Mouse (Mus musculus) cerebellum, adult 2 months (tissue): ENCODE measurements at regions not wholly inside any gene's neighbourhood (a gene's known extent, or its start where the extent isn't known, plus 50 kb on each side); places are given as distances from the start of the nearest gene placed in this dataset.
A peak's percentile ranks its signal among the peaks of the same experiment; 100 is the strongest.

Experiments
- DNase-seq, 2 experiments: peaks; one replicate each; pipeline ENCODE4 v3.0.0; 2021
- H3K27ac ChIP-seq: fragments of 200-500 bp; 2 replicates; pipeline ENCODE4 v1.5.1; 2012; ENCODE audit warnings: low read length, control low read depth, inconsistent platforms; ENCODE audit not compliant: insufficient read depth
- H3K27me3 ChIP-seq: fragments of 200-500 bp; 2 replicates; pipeline ENCODE4 v1.6.1; 2012; ENCODE audit warnings: inconsistent platforms, mild to moderate bottlenecking, low read length, moderate library complexity; ENCODE audit not compliant: control insufficient read depth, insufficient read depth
- H3K4me1 ChIP-seq: fragments of 200-500 bp; 2 replicates; pipeline ENCODE4 v1.6.1; 2011; ENCODE audit warnings: low read length; ENCODE audit not compliant: control insufficient read depth, insufficient read depth
- H3K4me3 ChIP-seq: fragments of 200-500 bp; replicated peaks from 2 replicates; pipeline ENCODE3; 2011; ENCODE audit warnings: mild to moderate bottlenecking, low read depth, low read length, control low read depth; ENCODE audit not compliant: insufficient read depth
- CTCF ChIP-seq: fragments of 200-500 bp; IDR thresholded peaks from 2 replicates; pipeline ENCODE4 v1.5.1; 2011; ENCODE audit warnings: low read depth, mild to moderate bottlenecking, control low read depth, low read length, moderate library complexity, borderline replicate concordance; ENCODE audit not compliant: insufficient read depth
- POLR2A ChIP-seq: fragments of 200-500 bp; IDR thresholded peaks from 2 replicates; pipeline ENCODE4 v1.6.1; 2011; ENCODE audit warnings: low read length, control low read depth, borderline replicate concordance; ENCODE audit not compliant: insufficient read depth
- WGBS: fragments of 180-500 bp; shearing (Covaris S2); methylation state at CpG from one replicate; pipeline ENCODE4 v1.1.7; 2018; 5-methylcytosine and 5-hydroxymethylcytosine counted together

GRCm38 (mm10) chr14:100792094-100792493, 408.0 kb downstream of the Prr30 start:
- WGBS, result 69% methylated on average over 4 of the region's 4 CpGs
- no peaks in the 10 kb centered on the region for H3K4me1 ChIP-seq
- H3K27me3 ChIP-seq, result no peaks in the 10 kb centered on the region
- no peak overlapping the region for H3K27ac ChIP-seq
- DNase-seq, result no peak
- no peak for TF ChIP-seq POLR2A
- no peak overlapping the region for H3K4me3 ChIP-seq

- Histone ChIP-seq H3K27ac (no peak overlapping the region), H3K4me1 (no peaks in the 10 kb centered on the region), H3K27me3 (no peaks in the 10 kb centered on the region), H3K4me3 (no peak overlapping the region)
- WGBS, result 31% methylated on average over 3 of the region's 3 CpGs
- TF ChIP-seq POLR2A (no peak), CTCF (no peak)
- DNase-seq, result no peak
These were observed 418.2 kb downstream of the Prr30 start for GRCm38 (mm10) chr14:100781882-100782281.

GRCm38 (mm10) chr14:100753951-100754350, 446.2 kb downstream of the Prr30 start:
- Histone ChIP-seq H3K27ac (no peak overlapping the region), H3K4me1 (0 out of 2 replicates have a peak, but pooled peaks cover 5% of the 10 kb centered on the region), H3K4me3 (no peak overlapping the region), H3K27me3 (no peaks in the 10 kb centered on the region)
- TF ChIP-seq POLR2A, result no peak
- TF ChIP-seq CTCF, result no peak
- DNase-seq, result no peak
- WGBS, result 40% methylated on average over 2 of the region's 2 CpGs

- DNase-seq, result no peak
- no peak overlapping the region for H3K27ac ChIP-seq
- no peaks in the 10 kb centered on the region for H3K27me3 ChIP-seq
- 90% methylated on average over 10 of the region's 10 CpGs for WGBS
- 0 out of 2 replicates have a peak, but pooled peaks cover 5% of the 10 kb centered on the region for H3K4me1 ChIP-seq
- H3K4me3 ChIP-seq, result no peak overlapping the region
- TF ChIP-seq CTCF (no peak), POLR2A (no peak)
These were observed 447.4 kb downstream of the Prr30 start for GRCm38 (mm10) chr14:100752746-100753145.

- Histone ChIP-seq H3K4me3 (peak overlapping the region; percentile 59), H3K27me3 (no peaks in the 10 kb centered on the region), H3K4me1 (0 out of 2 replicates have a peak, but pooled peaks cover 5% of the 10 kb centered on the region), H3K27ac (no peak overlapping the region)
- TF ChIP-seq POLR2A, result no peak
- no peak for TF ChIP-seq CTCF
- peak; percentile 51 to 59 for DNase-seq
- WGBS, result 5% methylated on average over 19 of the region's 19 CpGs
These were observed 450.2 kb downstream of the Prr30 start for GRCm38 (mm10) chr14:100749737-100750541.

GRCm38 (mm10) chr14:100735276-100735675, 450.8 kb upstream of the Klf12 start:
- Histone ChIP-seq H3K4me1 (no peaks in the 10 kb centered on the region), H3K27me3 (no peaks in the 10 kb centered on the region), H3K4me3 (no peak overlapping the region), H3K27ac (no peak overlapping the region)
- TF ChIP-seq CTCF (no peak), POLR2A (no peak)
- no peak for DNase-seq
- 78% methylated on average over 4 of the region's 4 CpGs for WGBS

- no peak for DNase-seq
- Histone ChIP-seq H3K4me1 (no peaks in the 10 kb centered on the region), H3K4me3 (no peak overlapping the region), H3K27ac (no peak overlapping the region), H3K27me3 (no peaks in the 10 kb centered on the region)
- 78% methylated on average over 4 of the region's 4 CpGs for WGBS
- TF ChIP-seq POLR2A (no peak), CTCF (no peak)
These were observed 444.0 kb upstream of the Klf12 start for GRCm38 (mm10) chr14:100728433-100728832.

GRCm38 (mm10) chr14:100727701-100728100, 443.2 kb upstream of the Klf12 start:
- no peak overlapping the region for H3K27ac ChIP-seq
- 80% methylated on average over 2 of the region's 2 CpGs for WGBS
- H3K4me3 ChIP-seq, result no peak overlapping the region
- no peaks in the 10 kb centered on the region for H3K27me3 ChIP-seq
- no peaks in the 10 kb centered on the region for H3K4me1 ChIP-seq
- no peak for DNase-seq
- TF ChIP-seq CTCF (no peak), POLR2A (no peak)

- WGBS, result 33% methylated on average over 8 of the region's 8 CpGs
- H3K4me3 ChIP-seq, result no peak overlapping the region
These were observed 440.5 kb upstream of the Klf12 start for GRCm38 (mm10) chr14:100724962-100725361.

More at GRCm38 (mm10) chr14:100724962-100725361, 440.5 kb upstream of the Klf12 start:
- no peak overlapping the region for H3K27ac ChIP-seq
- DNase-seq, result no peak
- H3K4me1 ChIP-seq, result no peaks in the 10 kb centered on the region
- TF ChIP-seq POLR2A (no peak), CTCF (no peak)
- H3K27me3 ChIP-seq, result no peaks in the 10 kb centered on the region
